8 mouse cellular contexts compared by ENCODE assay signal in genomic region chr15:82236565-82236964, GRCm38 (mm10). TPM values are rescaled to one million over a fixed set of nuclear protein-coding genes. Genes with fewer than 3 reads are reported as not detected.
A peak's percentile ranks its signal among the peaks of the same experiment; 100 is the strongest.
DNase-seq lines count a peak whose midpoint lies in the region; ATAC-seq and TF ChIP-seq lines count a peak whose summit lies in the region.

No protein-coding gene starts in this region.

- peaks cover 4% of the 10 kb centered on the region; the same call in 1 of the 2 replicates for H3K4me1 ChIP-seq in hindbrain, postnatal 0 days (ENCODE audit: insufficient read depth, low read length)

- ATAC-seq in Patski = peak; percentile 48
- peak; percentile 79 for ATAC-seq in hindbrain, postnatal 0 days

- TF ChIP-seq CTCF in Patski (IDR thresholded peaks at IDR 0.05) = no peak
- TF ChIP-seq CTCF in hindbrain, postnatal 0 days (IDR thresholded peaks at IDR 0.05; ENCODE audit: low read depth) = peak; percentile 98

- 18% methylated on average over 5 of the region's 5 CpGs for WGBS in hindbrain, postnatal 0 days

- no peak overlapping the region for H3K4me3 ChIP-seq in hindbrain, postnatal 0 days (ENCODE audit: low read length)

- H3K9ac ChIP-seq in hindbrain, postnatal 0 days (replicated peaks; ENCODE audit: low read length) = no peak overlapping the region

- peak; percentile 20 for DNase-seq in Patski (ENCODE audit: low read depth, low spot score)
- DNase-seq in cerebellum, postnatal 14 days = peak; percentile 94 to 97
- DNase-seq in frontal cortex, postnatal 36 days (ENCODE audit: low spot score in 2 of 2) = peak; percentile 85 to 88
- DNase-seq in hindbrain, postnatal 0 days (ENCODE audit: low spot score) = peak; percentile 86
- DNase-seq in left cerebral cortex, adult 11 months (ENCODE audit: low spot score) = peak; percentile 68
- DNase-seq in lung, postnatal 36 days = peak; percentile 88
- DNase-seq in retina, postnatal 7 days (ENCODE audit: low read depth, low spot score) = peak; percentile 75
- peak; percentile 74 for DNase-seq in urinary bladder, adult 2 months (ENCODE audit: low spot score)

- POLR2A ChIA-PET in Patski (lab: Charles Lee) = interaction anchor here (0.9 kb wide), 1 partner anchor 112 kb away, joined by 5 read pairs; no protein-coding TSS in a partner anchor

- H3K36me3 ChIP-seq in hindbrain, postnatal 0 days (ENCODE audit: insufficient read depth, low read length) = no peaks in the 10 kb centered on the region

- H3K27me3 ChIP-seq in Patski = no peaks in the 10 kb centered on the region
- H3K27me3 ChIP-seq in hindbrain, postnatal 0 days (ENCODE audit: insufficient read depth, low read length) = no peaks in the 10 kb centered on the region

- in situ Hi-C loops in Patski (cut with MboI; ENCODE audit: low pct_unique_long_range_greater_than_20kb) = loop anchor here (5.0 kb wide), 2 partner anchors 94 to 169 kb away; partner anchors contain the start of gene Mei1

- H3K9me3 ChIP-seq in hindbrain, postnatal 0 days (ENCODE audit: low read length) = no peaks in the 10 kb centered on the region

- no peak overlapping the region for H3K4me2 ChIP-seq in hindbrain, postnatal 0 days (ENCODE audit: low read depth, low read length)

- no peak overlapping the region for H3K27ac ChIP-seq in hindbrain, postnatal 0 days

- CTCF ChIA-PET in Patski (lab: Charles Lee) = interaction anchor here (0.7 to 3.1 kb wide), 13 partner anchors 12 to 192 kb away, joined by 3 to 16 read pairs (median 3); partner anchors contain the start of gene Srebf2

RNA-seq across cellular contexts. Expression of gene Cenpm, which starts 8.0 kb away (rescaled TPM):
- polyA plus RNA-seq in Patski (2021) = 17.7 TPM
- 15.0 and 16.2 TPM in 2 replicates for total RNA-seq in hindbrain, postnatal 0 days (2014; rRNA removed)
- 23.0 and 27.6 TPM in 2 replicates for polyA plus RNA-seq in hindbrain, postnatal 0 days (2015; fragmentation: Nextera tagmentation; extraction: Ambion mirVana)
- polyA plus RNA-seq in urinary bladder, adult 2 months (2012; rRNA removed) = 4.6 and 6.1 TPM in 2 replicates

RNA-seq across cellular contexts. Expression of gene Tnfrsf13c, which starts 12.4 kb away (rescaled TPM):
- 0.03 TPM for polyA plus RNA-seq in Patski (2021)
- 0.29 and 5.6 TPM in 2 replicates for total RNA-seq in hindbrain, postnatal 0 days (2014; rRNA removed)
- polyA plus RNA-seq in hindbrain, postnatal 0 days (2015; fragmentation: Nextera tagmentation; extraction: Ambion mirVana) = 0.34 and 0.42 TPM in 2 replicates
- 0.15 and 0.16 TPM in 2 replicates for polyA plus RNA-seq in urinary bladder, adult 2 months (2012; rRNA removed)

RNA-seq across cellular contexts. Expression of gene 1500009C09Rik, which starts 15.6 kb away (rescaled TPM):
- not detected for polyA plus RNA-seq in Patski (2021)
- 116 and 127 TPM in 2 replicates for total RNA-seq in hindbrain, postnatal 0 days (2014; rRNA removed)
- 12.5 and 13.9 TPM in 2 replicates for polyA plus RNA-seq in hindbrain, postnatal 0 days (2015; fragmentation: Nextera tagmentation; extraction: Ambion mirVana)
- polyA plus RNA-seq in urinary bladder, adult 2 months (2012; rRNA removed) = 0.06 and 0.10 TPM in 2 replicates

RNA-seq across cellular contexts. Expression of gene Shisa8, which starts 23.9 kb away (rescaled TPM):
- polyA plus RNA-seq in Patski (2021) = 0.09 TPM
- total RNA-seq in hindbrain, postnatal 0 days (2014; rRNA removed) = 34.7 and 36.0 TPM in 2 replicates
- 7.5 and 9.2 TPM in 2 replicates for polyA plus RNA-seq in hindbrain, postnatal 0 days (2015; fragmentation: Nextera tagmentation; extraction: Ambion mirVana)
- polyA plus RNA-seq in urinary bladder, adult 2 months (2012; rRNA removed) = 0.10 TPM in 1 of 2 replicates, not detected in the other

RNA-seq across cellular contexts. Expression of gene Sept3, which starts 38.1 kb away (rescaled TPM):
- 2.0 TPM for polyA plus RNA-seq in Patski (2021)
- total RNA-seq in hindbrain, postnatal 0 days (2014; rRNA removed) = 393 and 404 TPM in 2 replicates
- 299 and 320 TPM in 2 replicates for polyA plus RNA-seq in hindbrain, postnatal 0 days (2015; fragmentation: Nextera tagmentation; extraction: Ambion mirVana)
- polyA plus RNA-seq in urinary bladder, adult 2 months (2012; rRNA removed) = 1.0 and 1.2 TPM in 2 replicates

Comparison
In these comparisons a context has a peak if more than half of its experiments do, and no peak if none do; other contexts are left out.
1. DNase-seq: peak in every context shown above with its lines; median percentile 96 in cerebellum, postnatal 14 days; 88 in lung, postnatal 36 days; 86 in frontal cortex, postnatal 36 days; 86 in hindbrain, postnatal 0 days; 75 in retina, postnatal 7 days; 74 in urinary bladder, adult 2 months; 68 in left cerebral cortex, adult 11 months; 20 in Patski.
2. RNA of gene 1500009C09Rik, which starts 15.6 kb away (polyA plus RNA-seq): 12.5 to 13.9 TPM in hindbrain, postnatal 0 days; 0.06 to 0.10 TPM in urinary bladder, adult 2 months and not detected in Patski (single experiment); every median in the first group is over 10 times any median in the second.